Mouse (Mus musculus): ENCODE data around the gene Tmem245.

GRCm38 (mm10) chr4:56963687-56964086, 16.4 kb upstream of the Tmem245 start:
- TF ChIP-seq MAX (IDR thresholded peaks at IDR 0.05; ENCODE audit: low read depth) (no peak), USF1 (IDR thresholded peaks at IDR 0.05; ENCODE audit: low read depth) (no peak), POLR2A (IDR thresholded peaks at IDR 0.05; ENCODE audit: insufficient read length, low read depth) (no peak), MYOG (IDR thresholded peaks at IDR 0.05; ENCODE audit: control insufficient read depth in 1 of 3, insufficient read depth in 1 of 3, insufficient read length in 2 of 3, low read depth in 2 of 3) (no peak), TCF12 (IDR thresholded peaks at IDR 0.05; ENCODE audit: insufficient read depth, poor library complexity, severe bottlenecking) (no peak), MYOD1 (IDR thresholded peaks at IDR 0.05; ENCODE audit: control insufficient read depth in 1 of 3, insufficient read length in 2 of 3, low read depth in 2 of 3) (no peak), E2F4 (IDR thresholded peaks at IDR 0.05; ENCODE audit: insufficient read depth) (no peak), REST (IDR thresholded peaks at IDR 0.05; ENCODE audit: insufficient read depth, insufficient read length) (no peak), SRF (IDR thresholded peaks at IDR 0.05; ENCODE audit: control insufficient read depth, insufficient read length, low read depth) (no peak)

All from myocyte (in vitro differentiated cells).